Mouse (Mus musculus) embryo, embryonic 11 days (tissue): ENCODE results near the gene Gm49353.

Source experiments
- DNase-seq: peaks from one replicate; pipeline ENCODE4 v3.0.0-alpha.2; 2015

The Gm49353 gene

GRCm38 (mm10) chr10:29198642-29199041, at the start of gene Gm49353:
Gene Gm49353, plus strand, starts transcription at chr10:29198954.
- DNase-seq, result no peak

- no peak for DNase-seq
These were observed 43.5 kb upstream of the Gm49353 start for GRCm38 (mm10) chr10:29155304-29155703.

- no peak for DNase-seq
These were observed 37.1 kb upstream of the Gm49353 start for GRCm38 (mm10) chr10:29161664-29162063.

- no peak for DNase-seq
These were observed 25.0 kb upstream of the Gm49353 start for GRCm38 (mm10) chr10:29173778-29174177.

- no peak for DNase-seq
These were observed 23.1 kb upstream of the Gm49353 start for GRCm38 (mm10) chr10:29175656-29176055.

GRCm38 (mm10) chr10:29176881-29177280, 21.9 kb upstream of the Gm49353 start:
- DNase-seq, result no peak

GRCm38 (mm10) chr10:29178003-29178402, 20.8 kb upstream of the Gm49353 start:
- DNase-seq, result no peak

GRCm38 (mm10) chr10:29180210-29180609, 18.5 kb upstream of the Gm49353 start:
- no peak for DNase-seq

- DNase-seq, result no peak
These were observed 17.7 kb upstream of the Gm49353 start for GRCm38 (mm10) chr10:29181046-29181445.

GRCm38 (mm10) chr10:29193769-29194168, 5.0 kb upstream of the Gm49353 start:
- DNase-seq, result no peak

- DNase-seq, result no peak
These were observed 1.9 kb upstream of the Gm49353 start for GRCm38 (mm10) chr10:29196811-29197210.

- DNase-seq, result no peak
These were observed 1.1 kb downstream of the Gm49353 start for GRCm38 (mm10) chr10:29199835-29200234.

GRCm38 (mm10) chr10:29200609-29201008, 1.9 kb downstream of the Gm49353 start:
- DNase-seq, result no peak

GRCm38 (mm10) chr10:29206730-29207129, 8.0 kb downstream of the Gm49353 start:
- DNase-seq, result peak; percentile 70

- no peak for DNase-seq
These were observed 10.0 kb downstream of the Gm49353 start for GRCm38 (mm10) chr10:29208735-29209134.

- peak; percentile 82 for DNase-seq
These were observed 12.7 kb downstream of the Gm49353 start, which contains the start of gene 9330159F19Rik for GRCm38 (mm10) chr10:29211453-29211852. Gene 9330159F19Rik, plus strand, starts transcription at chr10:29211606.

GRCm38 (mm10) chr10:29213534-29214100, 14.9 kb downstream of the Gm49353 start:
- DNase-seq, result peak; percentile 25

- DNase-seq, result no peak
These were observed 18.2 kb downstream of the Gm49353 start for GRCm38 (mm10) chr10:29216957-29217356.

GRCm38 (mm10) chr10:29217451-29217850, 18.7 kb downstream of the Gm49353 start:
- DNase-seq, result no peak

- no peak for DNase-seq
These were observed 26.6 kb downstream of the Gm49353 start for GRCm38 (mm10) chr10:29225329-29225728.

- no peak for DNase-seq
These were observed 32.5 kb downstream of the Gm49353 start for GRCm38 (mm10) chr10:29231208-29231607.
